Mouse (Mus musculus) heart, embryonic 12.5 days (tissue): ENCODE data around the gene Cxcl13. TPM values are rescaled to one million over a fixed set of nuclear protein-coding genes. Genes with fewer than 3 reads are reported as not detected.
"Not testable (repeated sequence)": the region's sequence is repeated elsewhere in the genome, so short reads cannot be mapped to it uniquely, and the experiment has no call there.

Experiments used
- ATAC-seq: fragments of 200-750 bp; cut with Nextera tagmentation; 2 replicates; pipeline ENCODE4 v1.8.0; 2017; ENCODE audit warnings: moderate TSS enrichment, moderate library complexity; ENCODE audit not compliant: insufficient number of reproducible peaks, low FRiP score
- H3K27ac ChIP-seq: fragments of 300-500 bp; sonication (generic); 2 replicates; pipeline ENCODE4 v1.5.1; 2016; ENCODE audit warnings: mild to moderate bottlenecking, moderate library complexity; ENCODE audit not compliant: poor library complexity, severe bottlenecking
- H3K27me3 ChIP-seq: fragments of 300-500 bp; sonication (generic); replicated peaks from 2 replicates; pipeline ENCODE4 v1.6.1; 2016; ENCODE audit warnings: mild to moderate bottlenecking, moderate library complexity
- H3K36me3 ChIP-seq: fragments of 300-500 bp; sonication (generic); 2 replicates; pipeline ENCODE4 v1.6.1; 2016; ENCODE audit warnings: mild to moderate bottlenecking, moderate library complexity
- H3K4me1 ChIP-seq: fragments of 300-500 bp; sonication (generic); replicated peaks from 2 replicates; pipeline ENCODE4 v1.6.1; 2016; ENCODE audit warnings: mild to moderate bottlenecking
- H3K4me2 ChIP-seq: fragments of 300-500 bp; sonication (generic); 2 replicates; pipeline ENCODE4 v1.6.1; 2016; ENCODE audit warnings: mild to moderate bottlenecking, moderate library complexity
- H3K4me3 ChIP-seq: fragments of 300-500 bp; sonication (generic); 2 replicates; pipeline ENCODE4 v1.5.1; 2016; ENCODE audit warnings: mild to moderate bottlenecking
- H3K9ac ChIP-seq: fragments of 300-500 bp; sonication (generic); 2 replicates; pipeline ENCODE4 v1.6.1; 2016; ENCODE audit warnings: mild to moderate bottlenecking, moderate library complexity
- H3K9me3 ChIP-seq: fragments of 300-500 bp; sonication (generic); replicated peaks from 2 replicates; pipeline ENCODE4 v1.6.1; 2016; ENCODE audit warnings: mild to moderate bottlenecking, moderate library complexity
- WGBS: fragments of 180-500 bp; shearing (Covaris S2); methylation state at CpG from one replicate; pipeline ENCODE4 v1.1.7; 2016; 5-methylcytosine and 5-hydroxymethylcytosine counted together
- polyA plus RNA-seq: library from polyadenylated mRNA; unstranded; fragments of >200 nt; fragmentation: Nextera tagmentation; extraction: Ambion mirVana; gene quantifications from 2 replicates; pipeline ENCODE4 v1.2.1, GENCODE M21; 2016

The Cxcl13 gene
- polyA plus RNA-seq, 1 experiment from 2014 or later, result 0.84 TPM

DNA sequence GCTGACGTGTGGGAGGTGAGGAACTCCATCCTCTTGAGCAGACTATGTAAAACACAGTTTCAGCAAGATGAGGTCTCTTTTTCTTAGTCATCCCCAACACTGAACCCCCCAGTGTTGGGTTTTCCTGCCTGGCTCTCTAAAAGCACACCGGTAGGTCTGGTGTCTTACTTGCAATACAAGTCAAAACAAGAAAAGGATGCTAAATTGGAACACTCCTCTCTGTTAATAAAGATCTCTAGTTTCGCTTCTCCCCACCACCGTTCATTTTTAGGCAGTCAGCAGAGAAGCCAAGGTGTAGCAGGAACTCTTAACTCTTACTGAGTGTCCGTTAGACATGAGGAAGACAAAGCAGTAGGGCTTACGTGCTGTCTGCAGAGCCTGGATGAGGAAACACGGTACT lies 15.2 kb upstream of the Cxcl13 start:
- no peaks in the 10 kb centered on the region for H3K36me3 ChIP-seq
- 83% methylated on average over 7 of the region's 7 CpGs for WGBS
- H3K4me3 ChIP-seq, result no peak overlapping the region
- no peak overlapping the region for H3K9ac ChIP-seq
- no peaks in the 10 kb centered on the region for H3K27me3 ChIP-seq
- no peak overlapping the region for H3K27ac ChIP-seq
- no peak for ATAC-seq
- peaks cover 5% of the 10 kb centered on the region; the same call in 1 of the 2 replicates for H3K9me3 ChIP-seq
- H3K4me2 ChIP-seq, result no peak overlapping the region
- peaks cover 10% of the 10 kb centered on the region; the same call in 1 of the 2 replicates for H3K4me1 ChIP-seq

DNA sequence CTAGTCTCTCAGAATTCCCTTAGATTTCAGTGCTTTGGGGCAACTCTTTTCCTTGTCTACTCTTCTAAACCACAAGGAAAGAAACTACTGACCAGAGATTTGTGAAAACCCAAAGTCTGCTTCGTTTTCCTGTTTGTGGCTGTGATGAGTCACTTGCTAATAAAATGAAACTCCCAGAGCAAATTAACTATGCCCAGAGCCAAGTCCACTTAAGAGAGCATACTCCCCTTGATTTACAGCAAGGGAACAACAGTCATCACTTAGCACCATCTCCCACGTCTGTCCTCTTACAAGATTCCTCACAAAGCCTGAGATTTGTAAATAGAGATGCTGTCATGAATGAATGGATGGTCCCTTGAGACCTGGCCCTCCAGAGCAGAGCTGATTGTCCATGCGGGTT lies 11.6 kb upstream of the Cxcl13 start:
- no peaks in the 10 kb centered on the region for H3K27me3 ChIP-seq
- H3K4me1 ChIP-seq, result peaks cover 17% of the 10 kb centered on the region
- H3K27ac ChIP-seq, result no peak overlapping the region
- WGBS, result 51% methylated on average over 3 of the region's 3 CpGs
- no peak overlapping the region for H3K9ac ChIP-seq
- H3K36me3 ChIP-seq, result no peaks in the 10 kb centered on the region
- H3K4me3 ChIP-seq, result no peak overlapping the region
- H3K4me2 ChIP-seq, result no peak overlapping the region
- H3K9me3 ChIP-seq, result no peaks in the 10 kb centered on the region
- ATAC-seq, result no peak

DNA sequence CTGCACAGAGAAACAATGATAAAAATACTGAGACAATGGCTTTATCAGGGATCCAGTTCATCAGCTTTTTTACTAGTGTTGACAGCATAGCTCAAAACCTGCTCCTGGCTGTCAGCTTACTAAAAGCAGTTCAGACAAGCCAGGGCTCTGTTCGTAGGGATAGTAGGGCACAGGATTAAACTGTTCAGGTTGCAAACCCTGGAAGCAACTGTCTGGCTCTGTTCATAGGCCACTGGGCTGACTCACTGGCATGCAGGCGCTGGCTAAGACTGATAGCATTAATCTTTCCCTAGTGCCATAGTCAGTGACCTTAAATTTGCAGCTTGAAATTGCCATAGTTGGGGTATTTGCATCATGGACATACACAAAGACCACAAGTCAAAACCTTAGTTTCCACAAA lies 10.4 kb upstream of the Cxcl13 start:
- Histone ChIP-seq H3K9me3 (no peaks in the 10 kb centered on the region), H3K27me3 (no peaks in the 10 kb centered on the region), H3K27ac (peak overlapping the region; percentile 48; the same call in 1 of the 2 replicates), H3K36me3 (no peaks in the 10 kb centered on the region), H3K4me1 (peaks cover 17% of the 10 kb centered on the region), H3K4me2 (no peak overlapping the region), H3K4me3 (no peak overlapping the region), H3K9ac (no peak overlapping the region)
- ATAC-seq, result peak; percentile 57
- WGBS, result 21% methylated on average over 2 of the region's 2 CpGs

DNA sequence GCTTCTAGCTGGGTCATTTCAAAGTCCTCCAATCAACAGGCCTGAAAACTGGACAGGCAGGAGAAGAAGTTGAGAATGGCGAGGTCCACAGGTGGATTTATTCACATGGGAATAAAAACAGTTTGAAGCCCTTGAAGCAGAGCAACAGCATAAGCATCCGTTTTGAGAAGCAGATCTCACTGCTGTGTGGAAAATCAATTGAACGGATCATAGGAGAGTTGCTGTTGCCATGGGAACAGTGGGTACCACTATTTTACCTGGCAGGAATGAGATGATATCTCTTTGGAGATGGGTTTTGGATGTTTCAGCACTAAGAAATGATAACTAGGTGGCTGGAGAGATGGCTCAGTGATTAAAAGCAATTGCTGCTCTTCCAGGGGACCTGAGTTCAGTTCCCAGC lies 8.1 kb upstream of the Cxcl13 start:
- WGBS, result 75% methylated on average over 3 of the region's 3 CpGs
- no peak overlapping the region for H3K9ac ChIP-seq
- H3K27ac ChIP-seq, result no peak overlapping the region
- H3K36me3 ChIP-seq, result no peaks in the 10 kb centered on the region
- H3K27me3 ChIP-seq, result no peaks in the 10 kb centered on the region
- peaks cover 7% of the 10 kb centered on the region; the same call in 1 of the 2 replicates for H3K4me1 ChIP-seq
- no peak overlapping the region for H3K4me3 ChIP-seq
- H3K4me2 ChIP-seq, result no peak overlapping the region
- no peaks in the 10 kb centered on the region for H3K9me3 ChIP-seq
- no peak for ATAC-seq

DNA sequence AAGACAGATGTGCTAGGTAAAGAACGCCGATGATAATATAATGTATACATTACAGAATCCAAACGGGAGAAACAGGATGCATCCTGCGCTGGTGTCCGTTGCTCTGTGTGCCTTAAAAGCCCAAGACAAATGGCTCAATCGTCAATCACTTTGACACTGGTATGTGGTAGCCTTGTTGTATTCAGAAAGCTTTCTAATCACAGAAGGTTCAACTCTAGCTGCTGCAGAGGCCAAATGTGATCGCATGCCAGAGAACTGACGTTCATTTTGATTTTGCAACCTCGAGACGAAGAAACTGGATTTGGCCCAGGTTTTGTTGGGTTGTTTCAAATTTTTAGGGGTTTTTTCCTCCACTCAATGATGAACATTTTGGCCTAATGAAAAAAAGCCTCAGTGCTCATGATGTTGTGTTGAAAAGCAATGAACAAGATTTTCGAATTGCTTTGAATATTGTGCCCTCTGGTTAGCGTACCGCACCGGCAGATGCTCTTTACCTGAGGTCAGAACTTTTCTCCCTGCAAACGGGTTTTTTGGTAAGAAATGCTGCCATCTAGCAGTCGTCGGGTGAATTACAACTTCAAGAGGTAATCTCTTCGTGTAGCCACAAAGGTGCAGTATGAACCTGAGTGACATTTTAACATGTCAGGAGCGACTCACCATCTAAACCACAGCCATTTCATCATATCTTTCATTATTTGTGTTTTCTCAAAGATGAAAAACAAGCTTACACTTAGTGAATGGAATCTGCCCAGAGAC lies 6.6 kb upstream of the Cxcl13 start:
- Histone ChIP-seq H3K4me1 (peaks cover 7% of the 10 kb centered on the region; the same call in 1 of the 2 replicates), H3K36me3 (no peaks in the 10 kb centered on the region), H3K9ac (no peak overlapping the region), H3K4me3 (no peak overlapping the region), H3K9me3 (no peaks in the 10 kb centered on the region), H3K27ac (no peak overlapping the region), H3K27me3 (no peaks in the 10 kb centered on the region), H3K4me2 (no peak overlapping the region)
- WGBS, result 37% methylated on average over 19 of the region's 19 CpGs
- no peak for ATAC-seq

DNA sequence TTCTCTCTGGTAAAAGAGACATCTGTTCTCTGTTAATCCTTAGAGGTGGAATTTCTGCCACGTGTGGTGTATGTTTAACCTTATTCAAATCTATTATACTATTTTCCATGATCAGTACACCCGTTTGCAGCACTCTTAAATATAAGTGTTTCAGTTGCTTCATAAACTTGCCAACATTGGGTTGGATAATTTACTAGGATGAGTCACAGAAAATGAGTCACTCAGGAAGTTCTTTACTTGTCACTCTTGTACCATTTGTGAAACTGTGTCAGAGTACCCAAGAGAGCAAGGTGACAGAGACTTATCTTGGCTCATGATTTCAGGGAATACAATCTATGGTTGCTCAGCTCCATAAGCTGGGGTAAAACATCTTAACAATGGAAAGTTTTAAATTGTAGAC lies 8.2 kb downstream of the Cxcl13 start:
- Histone ChIP-seq H3K4me1 (no peaks in the 10 kb centered on the region), H3K9me3 (no peaks in the 10 kb centered on the region), H3K27ac (no peak overlapping the region), H3K4me3 (no peak overlapping the region), H3K4me2 (no peak overlapping the region), H3K36me3 (no peaks in the 10 kb centered on the region), H3K9ac (no peak overlapping the region), H3K27me3 (no peaks in the 10 kb centered on the region)
- WGBS, result 57% methylated on average over 2 of the region's 2 CpGs
- ATAC-seq, result no peak

DNA sequence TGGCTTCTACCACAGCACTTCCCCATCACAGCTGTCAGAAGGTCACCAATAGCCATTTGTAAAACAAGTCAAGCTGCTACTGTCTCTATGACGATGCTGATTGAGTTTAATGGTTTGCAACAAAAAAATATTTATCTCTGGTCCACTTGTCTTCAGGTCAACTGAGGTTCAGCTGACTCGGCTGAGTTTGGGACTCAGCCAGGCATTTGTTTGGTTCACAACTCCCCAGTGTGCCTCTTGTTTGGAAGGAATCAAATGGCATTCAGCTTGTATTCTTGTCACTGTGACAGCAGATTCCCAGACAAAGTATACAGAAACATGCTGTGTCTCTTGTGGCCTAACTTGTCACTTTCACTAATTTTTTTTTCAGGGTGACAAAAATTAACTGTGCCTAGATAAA lies 9.9 kb downstream of the Cxcl13 start:
- ATAC-seq, result no peak
- Histone ChIP-seq H3K4me3 (no peak overlapping the region), H3K27ac (no peak overlapping the region), H3K9ac (no peak overlapping the region), H3K27me3 (peaks cover 7% of the 10 kb centered on the region; the same call in 1 of the 2 replicates), H3K4me2 (no peak overlapping the region), H3K36me3 (no peaks in the 10 kb centered on the region), H3K9me3 (no peaks in the 10 kb centered on the region), H3K4me1 (no peaks in the 10 kb centered on the region)
- 46% methylated on average over 2 of the region's 2 CpGs for WGBS

DNA sequence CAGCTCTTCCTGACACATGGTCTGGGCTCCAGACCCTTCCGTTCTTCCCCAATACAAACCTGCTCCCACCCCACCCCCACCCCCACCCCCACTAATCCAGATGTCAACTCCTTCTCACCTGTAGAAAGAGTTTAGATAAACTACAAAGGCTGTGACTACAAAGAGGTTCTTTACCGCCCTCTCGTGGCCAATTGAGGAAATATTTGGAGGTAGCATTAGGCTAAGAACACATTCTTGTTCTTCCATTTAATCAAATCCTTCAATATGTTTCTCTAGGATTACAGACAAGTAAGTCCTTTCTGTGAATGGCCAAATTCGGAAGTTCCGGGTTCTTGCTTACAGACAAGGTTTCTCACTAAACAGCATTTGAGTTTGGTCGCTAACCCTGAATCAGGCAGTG lies 14.1 kb downstream of the Cxcl13 start:
- no peak overlapping the region for H3K4me2 ChIP-seq
- H3K27ac ChIP-seq, result no peak overlapping the region
- no peak overlapping the region for H3K4me3 ChIP-seq
- peaks cover 16% of the 10 kb centered on the region; the same call in 1 of the 2 replicates for H3K27me3 ChIP-seq
- no peaks in the 10 kb centered on the region for H3K4me1 ChIP-seq
- no peaks in the 10 kb centered on the region for H3K36me3 ChIP-seq
- ATAC-seq, result no peak
- H3K9ac ChIP-seq, result no peak overlapping the region
- no peaks in the 10 kb centered on the region for H3K9me3 ChIP-seq
- 33% methylated on average over 6 of the region's 6 CpGs for WGBS

DNA sequence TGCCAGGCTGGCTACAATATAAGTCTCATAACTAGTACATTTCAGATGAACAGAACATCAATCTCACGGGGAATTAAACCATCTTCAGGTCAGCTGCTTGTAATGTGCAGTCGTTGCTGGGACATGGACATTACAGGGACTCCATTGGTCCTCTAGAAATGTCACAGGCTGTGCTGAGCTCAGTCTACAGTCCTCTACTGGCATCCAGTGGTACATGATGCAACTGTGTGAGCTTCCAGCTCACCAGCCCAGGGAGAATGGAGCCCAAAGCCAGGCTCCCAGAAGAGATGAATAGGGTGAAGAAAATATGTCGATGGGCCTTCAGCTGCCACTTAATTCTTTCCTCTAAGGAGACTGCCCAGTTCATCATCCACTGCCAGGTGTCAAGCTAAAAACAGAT lies 15.5 kb downstream of the Cxcl13 start:
- no peak for ATAC-seq
- H3K27me3 ChIP-seq, result peaks cover 16% of the 10 kb centered on the region; the same call in 1 of the 2 replicates
- H3K36me3 ChIP-seq, result no peaks in the 10 kb centered on the region
- H3K9ac ChIP-seq, result no peak overlapping the region
- no peak overlapping the region for H3K27ac ChIP-seq
- H3K4me2 ChIP-seq, result no peak overlapping the region
- H3K4me1 ChIP-seq, result no peaks in the 10 kb centered on the region
- 73% methylated on average over 3 of the region's 3 CpGs for WGBS
- no peaks in the 10 kb centered on the region for H3K9me3 ChIP-seq
- H3K4me3 ChIP-seq, result no peak overlapping the region

DNA sequence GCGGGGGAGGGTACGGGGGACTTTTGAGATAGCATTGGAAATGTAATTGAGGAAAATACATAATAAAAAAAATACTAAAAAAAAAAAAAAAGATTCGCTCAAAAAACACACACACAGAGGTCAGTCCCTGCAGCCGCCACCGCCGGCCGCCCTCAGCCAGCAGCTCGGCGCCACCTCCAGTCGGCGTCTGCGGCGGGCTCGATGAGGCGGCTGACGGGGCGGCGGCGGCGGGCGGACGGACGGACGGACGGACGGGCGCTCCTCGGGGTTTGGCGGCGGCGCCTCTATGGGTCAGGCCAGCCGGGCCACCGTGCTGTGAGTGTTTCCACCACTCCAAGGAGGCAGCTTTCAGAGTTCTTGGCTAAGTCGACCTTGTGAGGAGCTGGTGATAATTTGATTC lies 17.1 kb downstream of the Cxcl13 start:
- 27% methylated on average over 34 of the region's 34 CpGs for WGBS
- H3K27ac ChIP-seq, H3K9me3 ChIP-seq, H3K36me3 ChIP-seq, H3K4me1 ChIP-seq, ATAC-seq: not testable (repeated sequence)
- H3K9ac ChIP-seq, result peak overlapping the region; percentile 60
- H3K4me2 ChIP-seq, result peak overlapping the region; percentile 69
- H3K27me3 ChIP-seq, result peaks cover 16% of the 10 kb centered on the region; the same call in 1 of the 2 replicates
- peak overlapping the region; percentile 38 for H3K4me3 ChIP-seq

DNA sequence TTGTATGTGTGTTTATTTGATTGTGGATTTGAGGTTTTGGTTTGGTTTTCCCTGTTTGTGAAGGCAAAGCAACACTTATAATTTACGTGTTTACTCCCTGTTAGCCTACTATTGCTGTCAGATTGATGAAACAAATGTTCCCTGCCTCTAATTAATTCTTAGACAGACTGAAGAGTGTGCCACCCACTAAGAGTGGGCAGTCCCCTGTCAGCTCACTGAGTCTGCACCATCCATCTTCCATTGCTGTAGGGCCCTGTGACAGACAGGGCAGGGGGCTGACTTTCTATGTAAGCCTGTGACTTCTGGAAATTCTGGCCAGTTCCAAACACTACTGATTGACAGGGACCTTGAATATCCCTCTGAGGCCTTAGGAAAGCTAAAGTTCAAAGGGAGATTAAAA lies 19.5 kb downstream of the Cxcl13 start:
- 73% methylated on average over 1 of the region's 1 CpGs for WGBS

More for the DNA sequence above, 19.5 kb downstream of the Cxcl13 start:
- no peaks in the 10 kb centered on the region for H3K36me3 ChIP-seq
- H3K4me1 ChIP-seq, result no peaks in the 10 kb centered on the region
- H3K27me3 ChIP-seq, result peaks cover 13% of the 10 kb centered on the region; the same call in 1 of the 2 replicates
- H3K4me2 ChIP-seq, result no peak overlapping the region
- H3K9ac ChIP-seq, result no peak overlapping the region
- H3K4me3 ChIP-seq, result no peak overlapping the region
- no peak overlapping the region for H3K27ac ChIP-seq
- ATAC-seq, result no peak
- no peaks in the 10 kb centered on the region for H3K9me3 ChIP-seq
